Mouse (Mus musculus): Measurements from ENCODE around the gene Hsd11b1. TPM values are rescaled to one million over a fixed set of nuclear protein-coding genes. Genes with fewer than 3 reads are reported as not detected.

The Hsd11b1 gene
- polyA plus RNA-seq (2015; fragmentation: Nextera tagmentation; extraction: Ambion mirVana), result 64.3 and 86.1 TPM in 2 replicates

GRCm38 (mm10) chr1:193263955-193264598 is at the start of gene Hsd11b1:
Gene Hsd11b1, minus strand, starts transcription at chr1:193264075.
- Histone ChIP-seq H3K9me3 (ENCODE audit: control insufficient read depth, low read length) (no peaks in the 10 kb centered on the region), H3K27ac (ENCODE audit: low read length) (peak within 1 kb of the TSS; percentile 93), H3K4me3 (ENCODE audit: low read length) (peak within 1 kb of the TSS; percentile 1; the same call in 1 of the 2 replicates), H3K9ac (ENCODE audit: low read length) (no peak within 1 kb of the TSS), H3K4me1 (replicated peaks; ENCODE audit: control insufficient read depth, insufficient read depth, low read length) (peaks cover 18% of the 10 kb centered on the region), H3K27me3 (ENCODE audit: control insufficient read depth, insufficient read depth, low read depth, low read length) (no peaks in the 10 kb centered on the region), H3K4me2 (ENCODE audit: low read depth, low read length) (peak within 1 kb of the TSS; percentile 10; the same call in 1 of the 2 replicates), H3K36me3 (ENCODE audit: control insufficient read depth, insufficient read depth, low read length) (no peaks in the 10 kb centered on the region)
- 49% methylated on average over 5 of the region's 5 CpGs for WGBS
- no peak for ATAC-seq (ENCODE audit: low read depth)

GRCm38 (mm10) chr1:193311596-193311995 is 47.7 kb upstream of the Hsd11b1 start:
- WGBS, result 52% methylated on average over 1 of the region's 1 CpGs
- Histone ChIP-seq H3K4me1 (replicated peaks; ENCODE audit: control insufficient read depth, insufficient read depth, low read length) (peaks cover 10% of the 10 kb centered on the region), H3K4me3 (ENCODE audit: low read length) (no peak overlapping the region), H3K27me3 (ENCODE audit: control insufficient read depth, insufficient read depth, low read depth, low read length) (no peaks in the 10 kb centered on the region), H3K9me3 (ENCODE audit: control insufficient read depth, low read length) (no peaks in the 10 kb centered on the region), H3K9ac (ENCODE audit: low read length) (no peak overlapping the region), H3K27ac (ENCODE audit: low read length) (no peak overlapping the region), H3K36me3 (ENCODE audit: control insufficient read depth, insufficient read depth, low read length) (no peaks in the 10 kb centered on the region), H3K4me2 (ENCODE audit: low read depth, low read length) (no peak overlapping the region)
- no peak for ATAC-seq (ENCODE audit: low read depth)

GRCm38 (mm10) chr1:193310519-193311085 is 46.7 kb upstream of the Hsd11b1 start:
- 79% methylated on average over 3 of the region's 3 CpGs for WGBS
- Histone ChIP-seq H3K4me2 (ENCODE audit: low read depth, low read length) (no peak overlapping the region), H3K36me3 (ENCODE audit: control insufficient read depth, insufficient read depth, low read length) (no peaks in the 10 kb centered on the region), H3K27me3 (ENCODE audit: control insufficient read depth, insufficient read depth, low read depth, low read length) (no peaks in the 10 kb centered on the region), H3K9ac (ENCODE audit: low read length) (no peak overlapping the region), H3K4me1 (replicated peaks; ENCODE audit: control insufficient read depth, insufficient read depth, low read length) (peaks cover 7% of the 10 kb centered on the region; the same call in 1 of the 2 replicates), H3K4me3 (ENCODE audit: low read length) (no peak overlapping the region), H3K9me3 (ENCODE audit: control insufficient read depth, low read length) (no peaks in the 10 kb centered on the region), H3K27ac (ENCODE audit: low read length) (peak overlapping the region; percentile 17)
- ATAC-seq (ENCODE audit: low read depth), result no peak

GRCm38 (mm10) chr1:193309785-193310518 is 46.1 kb upstream of the Hsd11b1 start:
- Histone ChIP-seq H3K4me1 (replicated peaks; ENCODE audit: control insufficient read depth, insufficient read depth, low read length) (peaks cover 3% of the 10 kb centered on the region; the same call in 1 of the 2 replicates), H3K9ac (ENCODE audit: low read length) (no peak overlapping the region), H3K4me2 (ENCODE audit: low read depth, low read length) (no peak overlapping the region), H3K9me3 (ENCODE audit: control insufficient read depth, low read length) (no peaks in the 10 kb centered on the region), H3K27me3 (ENCODE audit: control insufficient read depth, insufficient read depth, low read depth, low read length) (no peaks in the 10 kb centered on the region), H3K27ac (ENCODE audit: low read length) (peak overlapping the region; percentile 17), H3K36me3 (ENCODE audit: control insufficient read depth, insufficient read depth, low read length) (no peaks in the 10 kb centered on the region), H3K4me3 (ENCODE audit: low read length) (no peak overlapping the region)
- peak; percentile 60 for ATAC-seq (ENCODE audit: low read depth)
- 15% methylated on average over 1 of the region's 1 CpGs for WGBS

- no peaks in the 10 kb centered on the region for H3K27me3 ChIP-seq (ENCODE audit: control insufficient read depth, insufficient read depth, low read depth, low read length)
- WGBS, result 84% methylated on average over 2 of the region's 2 CpGs
These were observed 43.0 kb upstream of the Hsd11b1 start for GRCm38 (mm10) chr1:193306832-193307231.

GRCm38 (mm10) chr1:193305386-193305785 is 41.5 kb upstream of the Hsd11b1 start:
- ATAC-seq (ENCODE audit: low read depth), result no peak
- Histone ChIP-seq H3K4me2 (ENCODE audit: low read depth, low read length) (no peak overlapping the region), H3K36me3 (ENCODE audit: control insufficient read depth, insufficient read depth, low read length) (no peaks in the 10 kb centered on the region), H3K4me1 (replicated peaks; ENCODE audit: control insufficient read depth, insufficient read depth, low read length) (peaks cover 1% of the 10 kb centered on the region; the same call in 1 of the 2 replicates), H3K4me3 (ENCODE audit: low read length) (no peak overlapping the region), H3K9me3 (ENCODE audit: control insufficient read depth, low read length) (no peaks in the 10 kb centered on the region), H3K27me3 (ENCODE audit: control insufficient read depth, insufficient read depth, low read depth, low read length) (no peaks in the 10 kb centered on the region), H3K9ac (ENCODE audit: low read length) (no peak overlapping the region), H3K27ac (ENCODE audit: low read length) (no peak overlapping the region)
- 45% methylated on average over 7 of the region's 7 CpGs for WGBS

More at GRCm38 (mm10) chr1:193306832-193307231, 43.0 kb upstream of the Hsd11b1 start:
- Histone ChIP-seq H3K9ac (ENCODE audit: low read length) (no peak overlapping the region), H3K4me3 (ENCODE audit: low read length) (no peak overlapping the region), H3K36me3 (ENCODE audit: control insufficient read depth, insufficient read depth, low read length) (no peaks in the 10 kb centered on the region), H3K9me3 (ENCODE audit: control insufficient read depth, low read length) (no peaks in the 10 kb centered on the region), H3K27ac (ENCODE audit: low read length) (no peak overlapping the region), H3K4me2 (ENCODE audit: low read depth, low read length) (no peak overlapping the region), H3K4me1 (replicated peaks; ENCODE audit: control insufficient read depth, insufficient read depth, low read length) (peaks cover 3% of the 10 kb centered on the region; the same call in 1 of the 2 replicates)
- no peak for ATAC-seq (ENCODE audit: low read depth)

GRCm38 (mm10) chr1:193303096-193303495 is 39.2 kb upstream of the Hsd11b1 start:
- peak overlapping the region; percentile 51 for H3K4me2 ChIP-seq (ENCODE audit: low read depth, low read length)
- ATAC-seq (ENCODE audit: low read depth), result no peak
- H3K4me1 ChIP-seq (replicated peaks; ENCODE audit: control insufficient read depth, insufficient read depth, low read length), result no peaks in the 10 kb centered on the region; the same call in 1 of the 2 replicates
- H3K27me3 ChIP-seq (ENCODE audit: control insufficient read depth, insufficient read depth, low read depth, low read length), result no peaks in the 10 kb centered on the region
- H3K36me3 ChIP-seq (ENCODE audit: control insufficient read depth, insufficient read depth, low read length), result no peaks in the 10 kb centered on the region
- H3K27ac ChIP-seq (ENCODE audit: low read length), result no peak overlapping the region
- no peak overlapping the region for H3K4me3 ChIP-seq (ENCODE audit: low read length)
- H3K9ac ChIP-seq (ENCODE audit: low read length), result no peak overlapping the region
- no peaks in the 10 kb centered on the region for H3K9me3 ChIP-seq (ENCODE audit: control insufficient read depth, low read length)
- 55% methylated on average over 2 of the region's 2 CpGs for WGBS

- H3K4me3 ChIP-seq (ENCODE audit: low read length), result peak overlapping the region; percentile 28
- H3K27ac ChIP-seq (ENCODE audit: low read length), result peak overlapping the region; percentile 75
- 36% methylated on average over 8 of the region's 8 CpGs for WGBS
These were observed 38.2 kb upstream of the Hsd11b1 start for GRCm38 (mm10) chr1:193302093-193302405.

More at GRCm38 (mm10) chr1:193302093-193302405, 38.2 kb upstream of the Hsd11b1 start:
- no peaks in the 10 kb centered on the region for H3K36me3 ChIP-seq (ENCODE audit: control insufficient read depth, insufficient read depth, low read length)
- ATAC-seq (ENCODE audit: low read depth), result peak; percentile 75
- no peaks in the 10 kb centered on the region for H3K9me3 ChIP-seq (ENCODE audit: control insufficient read depth, low read length)
- H3K27me3 ChIP-seq (ENCODE audit: control insufficient read depth, insufficient read depth, low read depth, low read length), result no peaks in the 10 kb centered on the region
- no peaks in the 10 kb centered on the region; the same call in 1 of the 2 replicates for H3K4me1 ChIP-seq (replicated peaks; ENCODE audit: control insufficient read depth, insufficient read depth, low read length)
- peak overlapping the region; percentile 8; the same call in 1 of the 2 replicates for H3K9ac ChIP-seq (ENCODE audit: low read length)
- peak overlapping the region; percentile 51 for H3K4me2 ChIP-seq (ENCODE audit: low read depth, low read length)
